Mouse (Mus musculus) CH12.LX (cell line): Measurements from ENCODE around the gene Slc22a15. TPM values are rescaled to one million over a fixed set of nuclear protein-coding genes. Genes with fewer than 3 reads are reported as not detected.

Experiments
- DNase-seq: peaks from one replicate; pipeline ENCODE4 v3.0.0-alpha.2; 2013; ENCODE audit errors: extremely low read depth
- H3K27ac ChIP-seq: 2 replicates; pipeline ENCODE4 v1.5.1; 2012; ENCODE audit warnings: low read depth, mild to moderate bottlenecking, control low read depth, moderate library complexity; ENCODE audit not compliant: insufficient read depth
- H3K27me3 ChIP-seq: replicated peaks from 2 replicates; pipeline ENCODE3; 2012; ENCODE audit warnings: inconsistent platforms
- H3K36me3 ChIP-seq, 2 experiments: replicated peaks in 1 of 2; 2 replicates each; pipeline versions ENCODE3 to v1.6.1; 2012; ENCODE audit warnings: inconsistent platforms in 1 of 2, low read length in 1 of 2, mild to moderate bottlenecking in 1 of 2, mixed read lengths in 1 of 2, moderate library complexity in 1 of 2; ENCODE audit not compliant: control insufficient read depth in 1 of 2, insufficient read depth in 1 of 2
- H3K4me1 ChIP-seq, 2 experiments: 2 replicates each; pipeline ENCODE4 v1.6.1; 2012; ENCODE audit warnings: inconsistent platforms in 1 of 2, moderate library complexity in 1 of 2; ENCODE audit not compliant: insufficient read depth in 2 of 2, control insufficient read depth in 1 of 2
- H3K4me2 ChIP-seq: 2 replicates; pipeline ENCODE4 v1.6.1; 2012; ENCODE audit warnings: low read depth, mild to moderate bottlenecking, control low read depth; ENCODE audit not compliant: poor library complexity, insufficient read depth, severe bottlenecking
- H3K4me3 ChIP-seq, 3 experiments: fragments of 150-350 bp in 1 of 3; sonication (generic) in 1 of 3; replicated peaks in 1 of 3; 2 replicates each; pipeline versions ENCODE3 to v1.5.1; 2011 to 2012; ENCODE audit warnings: low read depth in 2 of 3, low read length in 2 of 3, mild to moderate bottlenecking in 2 of 3, moderate library complexity in 2 of 3, control low read depth in 1 of 3, improper control_type of control experiment in 1 of 3, inconsistent platforms in 1 of 3, mixed read lengths in 1 of 3; ENCODE audit not compliant: poor library complexity in 1 of 3
- H3K79me2 ChIP-seq: replicated peaks from 2 replicates; pipeline ENCODE4 v1.6.1; 2012; ENCODE audit warnings: mild to moderate bottlenecking, moderate library complexity; ENCODE audit not compliant: control insufficient read depth, poor library complexity, insufficient read depth, severe bottlenecking; ENCODE audit errors: extremely low read depth
- H3K9ac ChIP-seq: 2 replicates; pipeline ENCODE4 v1.6.1; 2012; ENCODE audit warnings: low read depth, mild to moderate bottlenecking, control low read depth, moderate library complexity; ENCODE audit not compliant: insufficient read depth
- H3K9me3 ChIP-seq: replicated peaks from 2 replicates; pipeline ENCODE3; 2012; ENCODE audit warnings: low read length, inconsistent platforms, mixed read lengths
- BHLHE40 ChIP-seq: IDR thresholded peaks from 2 replicates; pipeline ENCODE4 v1.6.1; 2011; ENCODE audit warnings: mild to moderate bottlenecking, low read depth, low read length, improper control_type of control experiment
- CHD1 ChIP-seq: IDR thresholded peaks from 2 replicates; pipeline ENCODE4 v1.6.1; 2012; ENCODE audit warnings: low read depth, low read length, improper control_type of control experiment, inconsistent platforms
- JUN ChIP-seq: IDR thresholded peaks from 2 replicates; pipeline ENCODE4 v1.6.1; 2011; ENCODE audit warnings: low read depth, mild to moderate bottlenecking, low read length, improper control_type of control experiment, moderate library complexity; ENCODE audit not compliant: insufficient read depth
- MAZ ChIP-seq: IDR thresholded peaks from 2 replicates; pipeline ENCODE4 v1.6.1; 2012; ENCODE audit warnings: low read depth, mild to moderate bottlenecking, inconsistent platforms, low read length, improper control_type of control experiment, moderate library complexity
- MXI1 ChIP-seq: IDR thresholded peaks from 2 replicates; pipeline ENCODE4 v1.6.1; 2011; ENCODE audit warnings: mild to moderate bottlenecking, low read depth, low read length, improper control_type of control experiment
- NRF1 ChIP-seq: IDR thresholded peaks from 2 replicates; pipeline ENCODE4 v1.6.1; 2014; ENCODE audit warnings: low read depth, mild to moderate bottlenecking, inconsistent platforms, low read length, improper control_type of control experiment, moderate library complexity
- POLR2AphosphoS2 ChIP-seq: IDR thresholded peaks from 2 replicates; pipeline ENCODE4 v1.6.1; 2011; ENCODE audit warnings: low read depth, low read length, improper control_type of control experiment
- RAD21 ChIP-seq: IDR thresholded peaks from 2 replicates; pipeline ENCODE4 v1.6.1; 2011; ENCODE audit warnings: low read depth, mild to moderate bottlenecking, low read length, improper control_type of control experiment, moderate library complexity
- SMC3 ChIP-seq: IDR thresholded peaks from 2 replicates; pipeline ENCODE4 v1.6.1; 2011; ENCODE audit warnings: low read depth, low read length, improper control_type of control experiment
- UBTF ChIP-seq: IDR thresholded peaks from 2 replicates; pipeline ENCODE4 v1.6.1; 2012; ENCODE audit warnings: low read depth, mild to moderate bottlenecking, inconsistent platforms, low read length, improper control_type of control experiment, moderate library complexity
- USF1 ChIP-seq: IDR thresholded peaks from 2 replicates; pipeline ENCODE4 v1.6.1; 2014; ENCODE audit warnings: low read depth, mild to moderate bottlenecking, inconsistent platforms, low read length, improper control_type of control experiment
- USF2 ChIP-seq: conservative IDR thresholded peaks from 2 replicates; pipeline ENCODE4 v1.6.1; 2011; ENCODE audit warnings: low read depth, low read length, improper control_type of control experiment
- dilution Hi-C: fragments of 300-500 bp; cut with MboI; formaldehyde crosslinking; loops from 2 replicates; pipeline ENCODE4 v1.14.3; 2020; ENCODE audit warnings: low sequenced_read_pairs; ENCODE audit not compliant: extremely low pct_unique_long_range_greater_than_20kb, extremely low pct_ligation_motif_present
- in situ Hi-C: fragments of 300-500 bp; cut with MboI; formaldehyde crosslinking; loops from 3 replicates; pipeline ENCODE4 v1.14.3; 2019; ENCODE audit warnings: low sequenced_read_pairs, low pct_ligation_motif_present, low pct_unique_long_range_greater_than_20kb, mixed read lengths
- polyA plus RNA-seq: library from polyadenylated mRNA; unstranded; fragments of >175 nt; gene quantifications from 2 replicates; pipeline ENCODE4 v1.2.1, GENCODE M21; 2012; ENCODE audit warnings: low read depth; ENCODE audit not compliant: insufficient read length
- total RNA-seq, 2 experiments: library from RNA; depleted of rRNA; stranded (reverse); fragments of 300-350 nt in 1 of 2; fragments of >200 nt in 1 of 2; gene quantifications; 2 replicates each; pipeline ENCODE4 v1.2.3; 2012 to 2014

Gene Slc22a15
- total and polyA plus RNA-seq, 3 experiments: 1.8 to 7.6 (median 4.5) TPM

GRCm38 (mm10) chr3:101861856-101862255 is 62.4 kb downstream of the Slc22a15 start:
- no peak for DNase-seq
- Histone ChIP-seq H3K27me3 (no peaks in the 10 kb centered on the region), H3K36me3 (peaks cover 22 to 38% of the 10 kb centered on the region in 2 experiments), H3K4me3 (no peak overlapping the region), H3K9ac (no peak overlapping the region), H3K4me2 (no peak overlapping the region), H3K79me2 (no peaks in the 10 kb centered on the region), H3K27ac (no peak overlapping the region), H3K4me1 (peaks cover 0 to 3% of the 10 kb centered on the region in 2 experiments; a peak in 1 of 4 replicates), H3K9me3 (no peaks in the 10 kb centered on the region)
- dilution Hi-C loops: no loop called here
- in situ Hi-C loops: loop anchor here (5.0 kb wide), 1 partner anchor 35 kb away; no protein-coding TSS in a partner anchor
- TF ChIP-seq MXI1 (no peak), USF2 (no peak), USF1 (no peak), CHD1 (no peak), SMC3 (no peak)

GRCm38 (mm10) chr3:101860151-101860550 is 64.1 kb downstream of the Slc22a15 start:
- no peaks in the 10 kb centered on the region for H3K27me3 ChIP-seq
- DNase-seq: no peak
- H3K9me3 ChIP-seq: no peaks in the 10 kb centered on the region
- no peak overlapping the region for H3K4me3 ChIP-seq
- H3K79me2 ChIP-seq: no peaks in the 10 kb centered on the region
- peaks cover 22 to 36% of the 10 kb centered on the region in 2 experiments for H3K36me3 ChIP-seq
- dilution Hi-C loops (no loop called here), in situ Hi-C loops (loop anchor here (5.0 kb wide), 1 partner anchor 33 kb away; no protein-coding TSS in a partner anchor)
- TF ChIP-seq NRF1: no peak
- TF ChIP-seq RAD21: no peak
- no peak for TF ChIP-seq USF2
- H3K4me1 ChIP-seq: peaks cover 0 to 3% of the 10 kb centered on the region in 2 experiments; a peak in 1 of 4 replicates
- no peak overlapping the region for H3K27ac ChIP-seq
- H3K9ac ChIP-seq: no peak overlapping the region
- H3K4me2 ChIP-seq: no peak overlapping the region

GRCm38 (mm10) chr3:101859740-101860139 is 64.5 kb downstream of the Slc22a15 start:
- TF ChIP-seq MAZ (no peak), JUN (no peak), POLR2AphosphoS2 (no peak), BHLHE40 (no peak), UBTF (no peak)
- TF ChIP-seq, all 38 proteins: peak for 0

More at GRCm38 (mm10) chr3:101859740-101860139, 64.5 kb downstream of the Slc22a15 start:
- Histone ChIP-seq H3K4me3 (no peak overlapping the region), H3K36me3 (peaks cover 22 to 36% of the 10 kb centered on the region in 2 experiments), H3K79me2 (no peaks in the 10 kb centered on the region), H3K9me3 (no peaks in the 10 kb centered on the region), H3K4me1 (peaks cover 0 to 3% of the 10 kb centered on the region in 2 experiments; a peak in 1 of 4 replicates), H3K9ac (no peak overlapping the region), H3K4me2 (no peak overlapping the region), H3K27ac (no peak overlapping the region), H3K27me3 (no peaks in the 10 kb centered on the region)
- no peak for DNase-seq
- dilution Hi-C loops (no loop called here), in situ Hi-C loops (loop anchor here (5.0 kb wide), 1 partner anchor 32 kb away; no protein-coding TSS in a partner anchor)
